Mouse (Mus musculus) B cell, adult 2 months (primary cell): ENCODE results near the gene Samd14.

Source experiments
- DNase-seq, 2 experiments: peaks; one replicate each; pipeline ENCODE4 v3.0.0; 2022

The Samd14 gene

DNA sequence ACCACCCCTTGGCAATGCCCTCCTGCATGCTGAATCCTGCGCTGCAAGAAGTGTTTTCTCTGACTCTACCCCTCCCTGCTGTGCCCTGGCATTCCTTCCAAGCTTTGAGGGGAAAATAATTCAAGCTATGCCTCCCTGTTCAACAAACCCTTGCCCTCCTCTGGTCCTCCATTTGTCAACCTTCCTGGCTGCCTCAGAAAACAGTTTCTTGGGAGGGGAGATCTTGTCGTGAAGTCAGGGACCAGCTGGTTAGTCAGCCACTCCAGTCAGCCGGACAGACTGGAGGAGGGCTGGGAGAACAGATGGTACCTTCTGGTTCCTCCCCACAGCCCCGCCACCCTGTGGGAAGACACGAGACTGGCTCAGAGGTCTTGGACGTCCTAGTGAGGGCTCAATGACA is 27.6 kb downstream of the Samd14 start:
- no peak for DNase-seq

DNA sequence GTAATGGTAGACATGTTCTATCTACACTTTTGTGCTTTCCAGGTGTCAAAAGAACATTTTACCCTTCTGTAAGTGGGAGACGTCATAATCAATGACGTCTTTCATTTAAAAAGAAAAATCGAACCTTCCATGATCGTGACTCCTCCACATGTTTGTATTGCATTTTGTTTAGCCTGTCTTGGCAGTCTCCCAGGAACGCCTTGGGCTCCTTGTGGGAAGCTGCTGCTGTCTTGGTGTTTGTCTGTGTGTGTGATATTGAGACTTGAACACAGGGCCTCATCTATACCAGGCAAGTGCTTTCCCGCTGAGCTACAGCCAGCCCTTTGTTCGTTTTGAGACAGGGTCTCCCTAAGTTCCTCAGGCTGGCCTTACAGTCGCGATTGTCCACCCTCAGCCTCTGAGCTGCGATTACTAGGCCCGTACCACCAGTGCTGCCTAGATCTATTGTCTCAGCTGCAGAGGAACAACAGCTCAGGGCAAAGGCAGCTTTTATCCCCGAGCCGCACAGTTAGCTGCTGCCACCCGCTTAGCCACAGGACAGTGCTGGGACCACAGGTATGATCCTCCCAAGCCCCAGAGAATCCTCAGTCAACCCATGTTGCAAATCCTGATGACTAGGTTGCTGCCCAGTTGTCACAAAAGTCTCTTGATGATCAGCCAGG is 28.6 kb downstream of the Samd14 start:
- no peak for DNase-seq

DNA sequence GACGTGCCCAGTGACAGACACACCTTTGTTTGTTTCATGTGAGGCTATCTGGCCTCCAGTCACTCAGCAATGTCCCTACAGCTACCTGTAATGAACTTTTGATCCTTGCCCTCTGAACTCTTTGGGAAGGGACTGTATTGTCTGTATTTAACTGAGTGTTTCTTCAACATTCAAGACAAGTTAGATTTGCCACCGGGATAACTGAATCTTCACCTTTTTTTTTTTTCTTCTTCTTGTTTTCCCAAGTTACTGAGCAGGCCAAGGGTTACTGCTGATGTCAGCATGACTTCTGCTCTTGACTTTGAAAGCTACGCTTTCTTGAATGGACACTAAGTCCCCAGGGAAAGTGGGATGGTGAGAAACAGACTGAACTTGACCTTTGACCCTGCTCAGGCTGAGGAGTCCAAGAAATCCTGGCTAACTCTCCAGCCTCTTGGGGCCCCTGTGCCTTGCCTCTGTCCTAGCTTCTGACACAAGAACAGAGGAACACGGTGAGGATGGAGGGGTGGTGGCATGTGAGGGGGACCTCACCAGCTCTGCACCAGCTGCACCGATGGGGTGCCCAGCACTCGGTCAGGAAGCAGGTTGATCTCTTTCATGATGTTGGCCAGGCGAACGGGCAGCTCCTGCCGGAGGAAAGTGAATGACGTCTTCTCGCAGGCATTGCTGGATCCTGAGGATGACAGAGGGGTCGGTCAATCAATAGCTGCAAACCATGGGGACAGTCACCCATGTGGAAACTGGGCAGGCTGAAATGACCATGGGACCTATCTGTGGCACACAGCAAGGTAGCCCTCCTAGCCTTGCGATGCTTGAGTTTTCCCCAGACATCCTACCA is 29.4 kb downstream of the Samd14 start:
- DNase-seq: no peak

DNA sequence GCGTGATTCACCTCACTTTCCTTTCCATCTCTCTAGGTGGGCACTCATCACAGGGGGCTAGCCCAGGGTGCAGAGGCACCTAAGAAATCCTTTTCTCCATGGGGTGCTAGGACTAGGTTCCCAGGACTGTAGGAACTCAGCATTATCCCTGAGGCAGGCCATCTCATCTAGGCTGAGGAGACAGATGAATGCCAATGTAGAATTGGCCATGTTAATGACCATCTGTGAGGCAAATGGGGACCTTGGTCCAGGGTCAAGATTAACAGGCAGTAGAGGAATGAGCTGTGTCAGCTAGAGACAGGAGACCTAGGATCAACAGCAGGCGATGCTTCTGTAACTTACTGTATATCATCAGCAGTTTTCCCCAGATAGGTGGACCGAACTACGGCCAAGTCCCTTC is 30.1 kb downstream of the Samd14 start:
- no peak for DNase-seq

DNA sequence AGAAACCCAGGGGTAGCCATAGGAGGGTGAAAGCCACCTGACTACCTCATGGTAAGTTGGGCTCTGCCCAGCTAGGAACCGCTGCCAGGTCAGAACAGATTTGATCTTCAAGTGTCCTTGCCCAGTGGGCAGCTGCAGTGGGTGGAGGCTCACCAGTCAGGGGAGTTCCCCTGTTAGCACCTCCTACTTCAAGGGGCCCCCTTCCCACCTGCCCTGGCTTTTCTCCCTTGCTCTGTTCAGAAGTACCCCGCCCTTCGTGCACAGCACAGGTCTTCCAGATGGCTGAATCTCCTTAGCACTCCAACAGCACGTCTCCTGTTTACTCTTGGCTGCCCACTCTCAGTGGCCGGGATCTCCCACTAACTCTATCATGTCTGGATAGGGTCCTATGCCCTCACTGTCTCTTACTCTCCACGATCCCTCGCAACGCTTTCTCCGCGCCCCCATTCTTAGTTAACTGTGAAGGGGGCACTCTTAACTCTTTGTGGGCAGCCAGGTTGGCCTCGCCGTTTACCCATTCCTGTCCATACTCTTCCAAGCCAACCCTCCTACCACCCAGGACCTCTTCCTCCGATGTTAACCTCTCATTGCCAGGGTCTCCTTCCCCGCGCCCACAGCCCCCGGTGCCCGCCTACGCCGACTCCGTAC is 30.9 kb downstream of the Samd14 start:
- DNase-seq: peak; percentile 10 to 19

DNA sequence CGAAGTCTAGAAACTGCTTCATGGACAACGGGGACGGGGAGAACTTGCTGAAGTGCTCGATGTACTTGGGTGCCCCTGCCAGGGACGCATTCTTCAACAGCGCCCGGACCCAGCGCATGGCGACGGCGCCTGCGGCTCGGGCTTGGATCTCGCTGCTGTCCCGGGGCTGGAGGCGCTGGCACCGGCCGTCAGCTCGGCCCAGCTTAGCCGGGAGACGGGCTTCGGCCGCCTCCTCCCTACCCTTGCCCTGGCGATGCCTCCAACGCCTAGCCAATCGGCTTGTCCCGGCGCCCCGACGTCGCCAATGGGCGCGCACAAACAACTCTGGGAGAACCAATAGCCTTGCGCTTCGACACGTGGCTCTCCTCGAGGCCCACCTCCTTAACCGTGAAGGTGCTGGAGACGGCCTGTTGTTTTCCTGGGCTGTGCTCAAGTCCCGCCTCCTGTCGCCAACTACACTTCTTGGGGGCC is 31.5 kb downstream of the Samd14 start, which contains the start of gene Pdk2:
Gene Pdk2 (minus strand): TSS at position 216 of the 471 bp plus-strand sequence.
- peak; percentile 88 to 90 for DNase-seq

DNA sequence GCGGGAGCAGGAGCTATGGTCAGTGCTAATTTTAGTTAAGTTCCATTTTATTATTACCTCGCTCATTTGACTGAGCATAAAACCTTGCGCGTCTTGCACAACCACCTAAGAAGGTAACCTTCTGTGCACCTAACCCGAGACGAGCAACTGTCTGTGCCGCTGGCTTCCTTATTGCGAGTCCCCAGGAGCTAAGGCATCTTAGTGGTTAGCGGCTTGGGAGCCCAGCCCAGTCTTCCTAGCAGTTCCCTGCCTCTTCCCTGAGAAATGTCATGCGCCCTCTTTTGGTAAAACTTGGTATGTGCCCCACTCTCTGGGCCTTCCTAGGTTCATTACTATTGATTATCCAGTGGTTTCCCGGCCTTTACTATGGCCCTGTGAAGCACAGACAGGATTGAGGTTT is 32.4 kb downstream of the Samd14 start:
- peak; percentile 68 to 70 for DNase-seq

DNA sequence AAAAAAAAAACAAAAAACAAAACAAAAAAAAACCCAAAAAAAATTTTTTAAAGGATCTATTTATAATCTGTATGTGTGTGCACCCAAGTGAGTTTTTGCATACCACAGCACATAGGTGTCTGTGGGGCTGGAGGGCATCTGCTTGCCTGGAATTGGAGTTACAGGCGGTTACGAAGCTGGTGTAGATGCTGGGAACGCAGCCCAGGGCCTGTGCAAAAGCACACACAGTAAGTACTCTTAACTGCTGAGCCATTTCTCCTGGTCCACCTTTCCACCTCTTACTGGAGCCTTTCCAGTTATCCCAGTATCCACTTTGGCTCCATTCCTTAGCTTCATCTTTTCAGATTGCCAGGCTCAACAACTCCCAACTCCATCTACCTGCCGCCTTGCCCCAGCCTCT is 33.4 kb downstream of the Samd14 start:
- DNase-seq: no peak

DNA sequence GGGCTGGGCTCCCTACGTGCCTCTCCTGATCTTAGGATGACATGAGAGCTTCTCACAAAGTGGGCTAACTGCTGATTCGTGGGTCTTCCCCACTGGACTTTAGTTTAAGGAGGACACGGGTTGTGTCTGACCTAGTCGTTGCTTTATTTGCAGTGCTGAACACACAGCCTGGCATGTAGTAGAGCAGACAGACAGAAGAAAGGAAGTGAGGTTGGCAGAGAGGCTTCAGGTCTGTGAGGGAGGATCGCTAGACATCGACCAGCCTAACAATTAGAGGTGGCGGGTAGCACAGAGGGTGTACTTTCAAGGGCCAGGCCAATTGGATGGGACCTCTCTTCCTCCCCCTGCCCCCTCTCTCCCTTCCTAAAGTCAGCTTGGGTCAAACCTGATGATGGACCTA is 33.9 kb downstream of the Samd14 start:
- DNase-seq: no peak

- no peak for DNase-seq
Measured at GRCm38 (mm10) chr11:95044185-95044870, 34.6 kb downstream of the Samd14 start.

- DNase-seq: peak; percentile 77 to 79
Measured at GRCm38 (mm10) chr11:95046980-95047680, 37.5 kb downstream of the Samd14 start.

- no peak for DNase-seq
Measured at GRCm38 (mm10) chr11:95053062-95053461, 43.4 kb downstream of the Samd14 start.

DNA sequence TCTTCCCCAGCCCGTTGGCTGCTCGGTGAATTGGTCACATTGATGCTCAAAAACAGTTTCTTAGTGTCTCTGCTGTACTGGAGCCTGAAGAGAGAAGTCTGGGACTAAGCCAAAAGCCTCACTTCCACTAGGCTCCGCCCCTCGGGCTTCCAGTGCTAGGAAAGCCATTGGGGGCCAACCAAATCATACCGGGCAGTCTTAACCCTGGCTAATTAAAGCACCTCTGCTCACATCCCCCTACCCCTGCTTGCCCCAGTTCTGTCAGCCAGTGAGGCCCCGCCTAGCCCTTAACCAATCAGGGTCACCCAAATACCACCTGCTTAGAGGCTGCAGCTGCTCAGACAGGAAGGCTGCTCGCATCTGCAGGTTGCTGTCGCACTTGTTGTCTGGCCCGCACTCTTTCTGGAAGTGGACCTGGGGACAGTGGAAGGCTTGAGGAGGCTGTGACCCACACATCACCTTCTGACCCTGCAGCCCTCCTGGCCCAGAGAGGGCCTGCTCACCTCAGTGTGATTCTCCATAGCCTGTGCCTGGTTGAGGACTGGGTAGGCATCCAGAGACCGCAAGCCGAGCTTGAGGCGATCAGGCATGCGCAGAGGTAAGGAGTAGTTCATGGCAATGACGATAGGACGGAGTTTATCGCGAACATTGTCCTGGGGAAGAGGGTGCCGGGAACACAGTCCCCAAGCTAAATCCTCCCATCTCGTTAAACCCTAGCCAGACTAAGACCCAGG is 47.3 kb downstream of the Samd14 start:
- DNase-seq: no peak

- DNase-seq: no peak
Measured at GRCm38 (mm10) chr11:95069226-95069957, 59.7 kb downstream of the Samd14 start.

- DNase-seq: no peak
Measured at GRCm38 (mm10) chr11:95070140-95071107, 60.7 kb downstream of the Samd14 start.

DNA sequence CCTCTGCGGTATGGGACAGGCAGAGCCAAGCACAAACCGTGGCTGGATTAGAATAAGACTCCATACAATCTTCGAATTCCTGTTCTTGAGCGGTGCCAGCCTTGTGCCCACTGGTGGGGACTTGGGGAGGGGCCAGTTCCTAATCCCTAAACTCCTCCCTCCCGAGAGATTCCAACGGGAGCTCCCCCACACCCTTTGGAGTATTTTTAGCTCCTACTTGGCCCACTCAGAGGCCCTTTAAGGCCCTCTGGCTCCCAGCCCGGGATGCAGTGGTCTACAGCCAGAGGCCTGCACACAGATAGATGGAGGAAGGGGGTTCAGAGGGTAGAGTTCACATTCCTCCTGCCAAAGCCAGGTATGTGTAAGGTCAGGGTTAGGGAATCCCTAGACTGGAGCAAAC is 61.6 kb downstream of the Samd14 start:
- DNase-seq: no peak

DNA sequence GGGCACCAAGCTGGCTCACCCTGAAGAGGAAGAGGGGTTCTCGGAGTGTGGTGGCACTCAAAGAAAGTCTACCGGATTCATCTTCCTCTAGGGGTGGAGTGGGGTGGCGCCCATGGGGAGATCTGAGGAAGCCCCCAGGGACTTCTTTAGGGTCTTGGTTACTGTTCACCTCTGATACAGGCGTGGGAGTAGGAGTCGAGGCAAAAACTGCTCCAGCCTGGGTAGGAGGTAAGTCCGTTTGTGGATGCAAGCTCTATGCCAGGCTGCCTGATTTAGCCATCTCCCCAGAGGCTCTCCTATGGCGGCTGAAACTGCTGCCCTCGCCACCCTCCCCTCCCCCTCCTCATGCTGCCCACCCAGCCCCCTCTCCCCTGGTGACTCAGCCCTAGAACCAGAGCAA is 62.5 kb downstream of the Samd14 start:
- DNase-seq: no peak

DNA sequence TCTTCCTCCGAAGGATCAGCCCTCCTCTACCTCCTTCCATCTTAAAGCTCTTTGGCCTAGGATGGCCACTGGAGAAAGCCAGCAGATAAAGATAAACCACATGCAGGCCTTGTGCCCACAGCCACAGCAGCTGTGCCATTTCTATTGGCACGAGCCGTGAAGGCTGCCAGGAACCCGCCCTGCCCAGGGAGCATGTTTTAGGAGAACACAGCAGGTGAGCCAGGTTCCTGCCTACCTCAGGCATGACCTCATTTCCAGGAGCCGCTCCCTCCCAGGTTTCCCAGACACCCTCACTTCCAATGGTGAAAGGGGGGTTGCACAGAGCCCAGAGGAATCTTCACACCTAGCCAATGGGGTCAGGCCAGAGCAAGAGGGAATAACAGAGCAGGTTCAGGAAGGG is 63.1 kb downstream of the Samd14 start:
- no peak for DNase-seq

DNA sequence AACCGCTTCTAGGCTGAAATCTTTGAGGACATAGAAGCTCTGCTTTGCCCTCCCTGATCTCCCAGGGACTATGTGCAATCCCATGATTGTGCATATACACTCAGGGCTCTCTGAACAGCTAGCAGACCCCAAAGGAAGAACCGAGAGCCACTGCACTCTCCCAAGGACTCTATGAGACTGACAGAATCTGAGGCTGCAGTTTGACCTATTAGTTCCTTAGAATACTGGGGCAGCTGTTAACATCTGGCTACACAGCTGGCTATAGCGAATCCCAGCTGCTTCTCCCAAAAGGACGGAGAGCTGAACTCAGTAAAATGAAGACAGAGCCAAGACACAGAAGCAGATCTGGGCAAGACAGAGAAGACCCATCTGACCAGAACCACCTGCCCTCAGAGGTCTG is 64.2 kb downstream of the Samd14 start:
- no peak for DNase-seq

GRCm38 (mm10) chr11:95074694-95075093 is 65.0 kb downstream of the Samd14 start:
- no peak for DNase-seq
